Mouse (Mus musculus) embryonic facial prominence, embryonic 10.5 days (tissue): ENCODE measurements around the gene Pak1. TPM values are rescaled to one million over a fixed set of nuclear protein-coding genes. Genes with fewer than 3 reads are reported as not detected.

Experiments used
- DNase-seq: peaks from one replicate; pipeline ENCODE4 v3.0.0-alpha.2; 2017; ENCODE audit warnings: low spot score
- H3K27ac ChIP-seq: fragments of 300-500 bp; sonication (generic); replicated peaks from 2 replicates; pipeline ENCODE4 v1.5.1; 2016; ENCODE audit warnings: mild to moderate bottlenecking
- H3K27me3 ChIP-seq: fragments of 300-500 bp; sonication (generic); replicated peaks from 2 replicates; pipeline ENCODE4 v1.6.1; 2016; ENCODE audit warnings: low read depth, mild to moderate bottlenecking; ENCODE audit not compliant: poor library complexity, severe bottlenecking
- H3K36me3 ChIP-seq: fragments of 300-500 bp; sonication (generic); replicated peaks from 2 replicates; pipeline ENCODE4 v1.6.1; 2016; ENCODE audit warnings: mild to moderate bottlenecking, moderate library complexity
- H3K4me1 ChIP-seq: fragments of 300-500 bp; sonication (generic); 2 replicates; pipeline ENCODE4 v1.6.1; 2016
- H3K4me3 ChIP-seq: fragments of 300-500 bp; sonication (generic); 2 replicates; pipeline ENCODE4 v1.5.1; 2016; ENCODE audit warnings: mild to moderate bottlenecking, moderate library complexity
- H3K9me3 ChIP-seq: fragments of 300-500 bp; sonication (generic); 2 replicates; pipeline ENCODE4 v1.6.1; 2016; ENCODE audit warnings: mild to moderate bottlenecking
- WGBS: fragments of 180-500 bp; shearing (Covaris S2); methylation state at CpG from one replicate; pipeline ENCODE4 v1.1.7; 2016; 5-methylcytosine and 5-hydroxymethylcytosine counted together
- polyA plus RNA-seq: library from polyadenylated mRNA; unstranded; fragments of >200 nt; fragmentation: Nextera tagmentation; extraction: Ambion mirVana; gene quantifications from 2 replicates; pipeline ENCODE4 v1.2.1, GENCODE M21; 2016

The Pak1 gene
- 43.6 and 44.2 TPM in 2 replicates for polyA plus RNA-seq

GRCm38 (mm10) chr7:97788190-97788668 lies at the start of gene Pak1:
Pak1 (plus strand) TSS chr7:97788541.
- H3K27me3 ChIP-seq, result peaks cover 36% of the 10 kb centered on the region
- no peaks in the 10 kb centered on the region for H3K36me3 ChIP-seq
- WGBS, result under 1% methylated on average over 46 of the region's 46 CpGs
- DNase-seq, result peak; percentile 93
- H3K4me1 ChIP-seq, result peaks cover 17% of the 10 kb centered on the region
- H3K27ac ChIP-seq, result peak within 1 kb of the TSS; percentile 91
- H3K9me3 ChIP-seq, result no peaks in the 10 kb centered on the region
- H3K4me3 ChIP-seq, result peak within 1 kb of the TSS; percentile 94

- no peak overlapping the region for H3K4me3 ChIP-seq
- DNase-seq, result peak; percentile 56
- WGBS, result 53% methylated on average over 10 of the region's 10 CpGs
These were observed 47.4 kb upstream of the Pak1 start for GRCm38 (mm10) chr7:97740948-97741347.

GRCm38 (mm10) chr7:97741756-97742291 lies 46.5 kb upstream of the Pak1 start:
- 30% methylated on average over 1 of the region's 1 CpGs for WGBS
- H3K27ac ChIP-seq, result no peak overlapping the region
- H3K27me3 ChIP-seq, result peaks cover 7% of the 10 kb centered on the region

More at GRCm38 (mm10) chr7:97740948-97741347, 47.4 kb upstream of the Pak1 start:
- Histone ChIP-seq H3K9me3 (no peaks in the 10 kb centered on the region), H3K27ac (no peak overlapping the region), H3K36me3 (no peaks in the 10 kb centered on the region), H3K4me1 (peaks cover 26% of the 10 kb centered on the region), H3K27me3 (peaks cover 13% of the 10 kb centered on the region)

GRCm38 (mm10) chr7:97745299-97745698 lies 43.0 kb upstream of the Pak1 start:
- 15% methylated on average over 3 of the region's 3 CpGs for WGBS
- H3K27ac ChIP-seq, result peak overlapping the region; percentile 48; the same call in 1 of the 2 replicates
- H3K4me3 ChIP-seq, result no peak overlapping the region
- peaks cover 31% of the 10 kb centered on the region for H3K4me1 ChIP-seq
- H3K27me3 ChIP-seq, result no peaks in the 10 kb centered on the region
- no peaks in the 10 kb centered on the region for H3K9me3 ChIP-seq
- DNase-seq, result peak; percentile 61
- no peaks in the 10 kb centered on the region for H3K36me3 ChIP-seq

More at GRCm38 (mm10) chr7:97741756-97742291, 46.5 kb upstream of the Pak1 start:
- Histone ChIP-seq H3K36me3 (no peaks in the 10 kb centered on the region), H3K4me3 (no peak overlapping the region), H3K9me3 (no peaks in the 10 kb centered on the region), H3K4me1 (peaks cover 25% of the 10 kb centered on the region)
- no peak for DNase-seq

GRCm38 (mm10) chr7:97747176-97747707 lies 41.1 kb upstream of the Pak1 start:
- 67% methylated on average over 4 of the region's 4 CpGs for WGBS
- peaks cover 24% of the 10 kb centered on the region for H3K4me1 ChIP-seq
- no peak for DNase-seq
- no peaks in the 10 kb centered on the region for H3K27me3 ChIP-seq
- H3K9me3 ChIP-seq, result no peaks in the 10 kb centered on the region
- no peaks in the 10 kb centered on the region for H3K36me3 ChIP-seq
- no peak overlapping the region for H3K27ac ChIP-seq
- no peak overlapping the region for H3K4me3 ChIP-seq

GRCm38 (mm10) chr7:97747787-97748497 lies 40.4 kb upstream of the Pak1 start:
- H3K4me3 ChIP-seq, result 0 out of 2 replicates have a peak overlapping the region, but pooled peaks have one; percentile 23
- peaks cover 24% of the 10 kb centered on the region for H3K4me1 ChIP-seq
- no peaks in the 10 kb centered on the region for H3K9me3 ChIP-seq
- DNase-seq, result peak; percentile 84
- H3K36me3 ChIP-seq, result no peaks in the 10 kb centered on the region
- no peaks in the 10 kb centered on the region for H3K27me3 ChIP-seq
- peak overlapping the region; percentile 77 for H3K27ac ChIP-seq
- 27% methylated on average over 28 of the region's 28 CpGs for WGBS

GRCm38 (mm10) chr7:97748527-97749206 lies 39.7 kb upstream of the Pak1 start:
- DNase-seq, result peak; percentile 25
- no peaks in the 10 kb centered on the region for H3K27me3 ChIP-seq
- peak overlapping the region; percentile 65 for H3K27ac ChIP-seq
- H3K4me1 ChIP-seq, result peaks cover 24% of the 10 kb centered on the region
- H3K4me3 ChIP-seq, result 0 out of 2 replicates have a peak overlapping the region, but pooled peaks have one; percentile 20
- WGBS, result 59% methylated on average over 10 of the region's 10 CpGs
- H3K9me3 ChIP-seq, result no peaks in the 10 kb centered on the region
- H3K36me3 ChIP-seq, result no peaks in the 10 kb centered on the region

- no peaks in the 10 kb centered on the region for H3K9me3 ChIP-seq
- DNase-seq, result no peak
- H3K36me3 ChIP-seq, result no peaks in the 10 kb centered on the region
- H3K4me3 ChIP-seq, result 0 out of 2 replicates have a peak overlapping the region, but pooled peaks have one; percentile 20
- H3K4me1 ChIP-seq, result peaks cover 24% of the 10 kb centered on the region
- peak overlapping the region; percentile 65 for H3K27ac ChIP-seq
- 38% methylated on average over 19 of the region's 19 CpGs for WGBS
- no peaks in the 10 kb centered on the region for H3K27me3 ChIP-seq
These were observed 38.8 kb upstream of the Pak1 start for GRCm38 (mm10) chr7:97749207-97750190.

- Histone ChIP-seq H3K9me3 (no peaks in the 10 kb centered on the region), H3K4me3 (0 out of 2 replicates have a peak overlapping the region, but pooled peaks have one; percentile 14), H3K27ac (peak overlapping the region; percentile 65), H3K4me1 (peaks cover 14% of the 10 kb centered on the region), H3K36me3 (no peaks in the 10 kb centered on the region), H3K27me3 (no peaks in the 10 kb centered on the region)
- peak; percentile 35 for DNase-seq
- 36% methylated on average over 18 of the region's 18 CpGs for WGBS
These were observed 31.1 kb upstream of the Pak1 start for GRCm38 (mm10) chr7:97756967-97757881.

GRCm38 (mm10) chr7:97764591-97764990 lies 23.8 kb upstream of the Pak1 start:
- no peaks in the 10 kb centered on the region for H3K27me3 ChIP-seq
- H3K4me1 ChIP-seq, result 0 out of 2 replicates have a peak, but pooled peaks cover 2% of the 10 kb centered on the region
- WGBS, result 80% methylated on average over 11 of the region's 11 CpGs
- H3K36me3 ChIP-seq, result no peaks in the 10 kb centered on the region
- no peaks in the 10 kb centered on the region for H3K9me3 ChIP-seq
- DNase-seq, result no peak
- H3K4me3 ChIP-seq, result no peak overlapping the region
- H3K27ac ChIP-seq, result no peak overlapping the region
